Mouse (Mus musculus): ENCODE data around the gene Morf4l1. TPM values are rescaled to one million over a fixed set of nuclear protein-coding genes. Genes with fewer than 3 reads are reported as not detected.

Morf4l1 gene
- polyA plus RNA-seq, 1 experiment from 2014 or later: 467 TPM

DNA sequence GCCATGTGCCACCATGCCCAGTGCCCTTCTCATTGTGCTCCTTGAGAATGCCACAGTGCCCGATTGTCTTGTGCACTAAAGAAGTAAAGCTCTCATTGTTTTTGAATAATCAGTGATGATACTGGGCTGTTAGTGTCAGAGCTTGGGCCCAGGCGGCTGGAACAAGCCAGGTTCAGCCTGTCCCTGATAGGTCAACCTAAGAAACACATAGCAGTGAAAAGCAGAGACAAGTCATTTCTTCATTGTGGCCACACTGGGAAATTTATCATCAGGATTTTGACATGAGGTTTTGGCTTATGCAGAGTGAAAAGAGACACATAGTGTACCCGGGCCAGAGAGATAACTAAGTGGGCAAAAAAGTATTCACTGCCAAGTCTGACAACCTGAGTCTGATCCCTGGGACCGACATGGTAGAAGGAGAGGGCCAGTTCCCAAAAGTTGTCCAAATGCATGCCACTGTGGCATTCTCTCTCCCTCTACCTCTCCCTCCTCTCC lies 7.7 kb upstream of the Morf4l1 start:
- H3K4me3 ChIP-seq (ENCODE audit: low read length): no peak overlapping the region
- 84% methylated on average over 4 of the region's 4 CpGs for WGBS
- no peaks in the 10 kb centered on the region for H3K4me1 ChIP-seq (ENCODE audit: control insufficient read depth, insufficient read depth, low read length)
- no peaks in the 10 kb centered on the region for H3K36me3 ChIP-seq (ENCODE audit: control insufficient read depth, insufficient read depth, low read length)
- ATAC-seq (ENCODE audit: low FRiP score, low TSS enrichment): no peak
- no peaks in the 10 kb centered on the region; the same call in 1 of the 2 replicates for H3K27me3 ChIP-seq (ENCODE audit: control insufficient read depth, insufficient read depth, low read length)
- H3K9ac ChIP-seq (ENCODE audit: low read depth, low read length): no peak overlapping the region
- no peak overlapping the region for H3K4me2 ChIP-seq (replicated peaks; ENCODE audit: low read depth, low read length)
- no peaks in the 10 kb centered on the region for H3K9me3 ChIP-seq (ENCODE audit: control insufficient read depth, low read length)
- H3K27ac ChIP-seq (ENCODE audit: low read depth, low read length): no peak overlapping the region

DNA sequence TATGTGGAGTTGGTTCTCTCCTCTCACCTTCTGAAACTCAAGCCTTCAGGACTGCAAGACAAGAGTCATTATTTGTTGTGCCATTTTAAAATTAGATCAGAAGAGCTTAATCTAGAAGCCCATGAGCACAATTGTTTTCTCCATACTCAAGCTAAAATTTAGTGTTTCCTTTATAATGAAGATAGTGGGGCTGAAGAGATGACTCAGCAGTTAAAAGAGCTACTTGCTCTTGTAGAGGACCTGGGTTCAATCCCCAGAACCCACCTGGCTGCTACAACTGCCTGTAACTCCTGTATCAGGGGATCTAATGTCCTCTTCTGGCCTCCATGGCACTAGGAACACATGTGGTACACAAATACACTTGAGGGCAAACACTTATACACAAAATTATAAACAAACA lies 2.7 kb upstream of the Morf4l1 start:
- ATAC-seq (ENCODE audit: low FRiP score, low TSS enrichment): no peak
- Histone ChIP-seq H3K4me3 (ENCODE audit: low read length) (no peak overlapping the region), H3K9me3 (ENCODE audit: control insufficient read depth, low read length) (no peaks in the 10 kb centered on the region), H3K27me3 (ENCODE audit: control insufficient read depth, insufficient read depth, low read length) (no peaks in the 10 kb centered on the region; the same call in 1 of the 2 replicates), H3K4me1 (ENCODE audit: control insufficient read depth, insufficient read depth, low read length) (peaks cover 9% of the 10 kb centered on the region), H3K27ac (ENCODE audit: low read depth, low read length) (no peak overlapping the region), H3K4me2 (replicated peaks; ENCODE audit: low read depth, low read length) (no peak overlapping the region), H3K9ac (ENCODE audit: low read depth, low read length) (no peak overlapping the region), H3K36me3 (ENCODE audit: control insufficient read depth, insufficient read depth, low read length) (no peaks in the 10 kb centered on the region)

DNA sequence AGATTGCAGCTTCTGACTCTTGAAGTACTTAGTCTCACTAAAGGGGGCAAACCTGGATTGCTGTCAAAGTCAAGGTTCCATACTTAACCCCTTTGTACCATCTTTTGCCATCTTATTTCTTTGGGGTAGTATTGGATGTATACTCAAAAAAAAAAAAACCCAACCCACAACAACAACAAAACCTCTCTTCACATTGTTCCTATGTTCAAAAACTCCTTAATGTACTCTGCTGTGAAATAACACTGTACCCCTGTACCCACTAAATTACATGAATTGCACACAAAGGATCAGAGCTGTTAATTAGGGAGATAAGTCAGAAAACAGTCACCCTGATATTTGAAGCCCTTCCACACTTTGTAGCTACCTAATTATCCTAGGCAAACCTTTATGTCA lies 730 bp upstream of the Morf4l1 start:
- H3K9me3 ChIP-seq (ENCODE audit: control insufficient read depth, low read length): no peaks in the 10 kb centered on the region
- peak overlapping the region; percentile 78 for H3K4me2 ChIP-seq (replicated peaks; ENCODE audit: low read depth, low read length)
- H3K36me3 ChIP-seq (ENCODE audit: control insufficient read depth, insufficient read depth, low read length): no peaks in the 10 kb centered on the region
- peak overlapping the region; percentile 94 for H3K4me3 ChIP-seq (ENCODE audit: low read length)
- H3K4me1 ChIP-seq (ENCODE audit: control insufficient read depth, insufficient read depth, low read length): peaks cover 15% of the 10 kb centered on the region
- peak overlapping the region; percentile 44; the same call in 1 of the 2 replicates for H3K9ac ChIP-seq (ENCODE audit: low read depth, low read length)
- no peak for ATAC-seq (ENCODE audit: low FRiP score, low TSS enrichment)
- no peaks in the 10 kb centered on the region; the same call in 1 of the 2 replicates for H3K27me3 ChIP-seq (ENCODE audit: control insufficient read depth, insufficient read depth, low read length)
- no peak overlapping the region for H3K27ac ChIP-seq (ENCODE audit: low read depth, low read length)

DNA sequence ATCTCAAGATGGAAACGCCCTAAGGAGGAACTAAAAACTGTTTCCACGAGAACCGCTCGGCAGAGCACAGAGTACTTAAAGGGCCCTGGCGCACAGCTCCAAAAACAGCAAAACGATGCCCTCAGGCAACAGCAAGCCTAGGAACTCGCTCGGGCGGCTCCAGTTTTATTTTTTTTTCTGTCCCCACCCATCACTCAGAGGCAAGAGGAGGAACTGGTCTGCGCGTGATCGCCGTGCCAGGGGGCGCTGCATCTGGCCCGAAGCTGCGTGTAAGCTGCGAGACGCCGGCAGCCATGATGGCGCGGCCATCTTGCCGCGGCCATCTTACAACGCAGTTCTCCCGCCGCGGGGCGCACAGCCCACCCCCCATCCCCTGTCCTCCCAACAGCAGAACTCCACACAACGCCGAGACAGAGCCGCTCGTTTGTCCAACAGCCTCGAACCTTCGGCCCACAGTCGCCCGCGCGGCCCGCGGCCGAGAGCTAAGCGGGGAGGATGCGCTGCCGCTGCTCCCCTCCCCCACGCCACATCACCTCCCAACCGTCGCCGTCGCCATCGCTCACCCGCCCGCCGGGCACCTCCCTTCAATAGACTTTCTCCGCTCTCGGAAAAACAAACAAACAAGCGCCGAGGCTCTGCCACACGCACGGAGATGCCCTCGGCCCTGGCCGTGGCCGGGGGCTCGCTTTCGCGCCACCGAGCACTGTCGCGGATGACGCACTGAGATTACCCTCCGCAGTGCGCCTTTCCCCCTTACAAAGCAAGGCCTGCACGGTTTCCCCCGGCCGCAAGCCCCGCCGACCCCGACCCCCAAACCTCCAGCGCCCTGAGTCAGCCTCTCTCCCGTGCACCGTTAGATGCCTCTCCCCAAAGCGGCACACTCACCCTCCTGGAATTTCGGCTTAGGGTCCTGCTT lies 665 bp downstream of the Morf4l1 start:
- WGBS: under 1% methylated on average over 82 of the region's 82 CpGs
- Histone ChIP-seq H3K27me3 (ENCODE audit: control insufficient read depth, insufficient read depth, low read length) (no peaks in the 10 kb centered on the region; the same call in 1 of the 2 replicates), H3K36me3 (ENCODE audit: control insufficient read depth, insufficient read depth, low read length) (peaks cover 8% of the 10 kb centered on the region; the same call in 1 of the 2 replicates), H3K9ac (ENCODE audit: low read depth, low read length) (peak overlapping the region; percentile 96), H3K9me3 (ENCODE audit: control insufficient read depth, low read length) (no peaks in the 10 kb centered on the region), H3K4me3 (ENCODE audit: low read length) (peak overlapping the region; percentile 94), H3K27ac (ENCODE audit: low read depth, low read length) (peak overlapping the region; percentile 99), H3K4me1 (ENCODE audit: control insufficient read depth, insufficient read depth, low read length) (peaks cover 18% of the 10 kb centered on the region), H3K4me2 (replicated peaks; ENCODE audit: low read depth, low read length) (peak overlapping the region; percentile 80)
- ATAC-seq (ENCODE audit: low FRiP score, low TSS enrichment): peak; percentile 79

DNA sequence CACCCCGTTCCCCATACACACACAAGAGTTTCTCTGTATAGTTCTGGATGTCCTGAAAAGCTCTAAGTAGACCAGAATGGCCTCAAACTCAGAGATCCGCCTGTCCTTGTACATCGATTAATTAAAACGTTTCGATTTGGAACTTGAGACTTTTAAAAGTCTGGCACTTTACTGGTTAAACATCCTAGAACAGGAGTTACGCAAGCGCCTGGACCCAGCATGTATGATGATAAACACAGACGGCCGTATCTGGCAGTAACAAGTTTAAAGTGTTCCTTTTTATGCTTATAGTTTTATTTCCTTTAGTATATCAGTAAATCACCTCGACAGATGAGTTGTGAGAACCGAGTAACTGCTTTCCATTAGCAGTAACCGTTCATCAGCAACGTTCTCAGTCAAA lies 1.4 kb downstream of the Morf4l1 start:
- 1% methylated on average over 13 of the region's 13 CpGs for WGBS
- peaks cover 15% of the 10 kb centered on the region; the same call in 1 of the 2 replicates for H3K36me3 ChIP-seq (ENCODE audit: control insufficient read depth, insufficient read depth, low read length)
- H3K4me3 ChIP-seq (ENCODE audit: low read length): peak overlapping the region; percentile 94
- peak overlapping the region; percentile 99; the same call in 1 of the 2 replicates for H3K27ac ChIP-seq (ENCODE audit: low read depth, low read length)
- no peak for ATAC-seq (ENCODE audit: low FRiP score, low TSS enrichment)
- peak overlapping the region; percentile 96 for H3K9ac ChIP-seq (ENCODE audit: low read depth, low read length)
- H3K9me3 ChIP-seq (ENCODE audit: control insufficient read depth, low read length): no peaks in the 10 kb centered on the region
- H3K4me2 ChIP-seq (replicated peaks; ENCODE audit: low read depth, low read length): peak overlapping the region; percentile 80
- no peaks in the 10 kb centered on the region; the same call in 1 of the 2 replicates for H3K27me3 ChIP-seq (ENCODE audit: control insufficient read depth, insufficient read depth, low read length)
- H3K4me1 ChIP-seq (ENCODE audit: control insufficient read depth, insufficient read depth, low read length): peaks cover 18% of the 10 kb centered on the region

DNA sequence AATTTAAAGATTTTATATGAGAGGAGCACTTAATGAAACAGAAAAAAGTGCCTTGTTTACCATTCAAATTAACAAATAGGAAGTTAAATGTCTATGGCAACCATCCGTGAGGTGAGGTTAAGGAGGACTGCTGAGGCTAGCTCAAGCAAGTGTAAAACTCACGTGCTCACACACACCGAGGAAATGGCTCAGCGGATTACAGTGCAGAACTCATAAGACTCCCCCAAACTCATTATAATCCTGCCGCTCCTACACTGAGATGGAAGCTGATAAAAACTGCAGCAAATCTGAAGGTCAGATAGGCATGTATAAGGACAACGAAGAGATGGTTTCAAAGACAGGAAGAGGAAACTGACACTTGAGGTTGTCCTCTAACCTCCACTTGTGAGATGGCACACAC lies 5.2 kb downstream of the Morf4l1 start:
- Histone ChIP-seq H3K9me3 (ENCODE audit: control insufficient read depth, low read length) (no peaks in the 10 kb centered on the region), H3K4me1 (ENCODE audit: control insufficient read depth, insufficient read depth, low read length) (peaks cover 18% of the 10 kb centered on the region), H3K4me2 (replicated peaks; ENCODE audit: low read depth, low read length) (no peak overlapping the region), H3K27me3 (ENCODE audit: control insufficient read depth, insufficient read depth, low read length) (no peaks in the 10 kb centered on the region), H3K9ac (ENCODE audit: low read depth, low read length) (no peak overlapping the region), H3K36me3 (ENCODE audit: control insufficient read depth, insufficient read depth, low read length) (peaks cover 37% of the 10 kb centered on the region; the same call in 1 of the 2 replicates), H3K27ac (ENCODE audit: low read depth, low read length) (no peak overlapping the region), H3K4me3 (ENCODE audit: low read length) (no peak overlapping the region)
- ATAC-seq (ENCODE audit: low FRiP score, low TSS enrichment): no peak
- 61% methylated on average over 6 of the region's 6 CpGs for WGBS

DNA sequence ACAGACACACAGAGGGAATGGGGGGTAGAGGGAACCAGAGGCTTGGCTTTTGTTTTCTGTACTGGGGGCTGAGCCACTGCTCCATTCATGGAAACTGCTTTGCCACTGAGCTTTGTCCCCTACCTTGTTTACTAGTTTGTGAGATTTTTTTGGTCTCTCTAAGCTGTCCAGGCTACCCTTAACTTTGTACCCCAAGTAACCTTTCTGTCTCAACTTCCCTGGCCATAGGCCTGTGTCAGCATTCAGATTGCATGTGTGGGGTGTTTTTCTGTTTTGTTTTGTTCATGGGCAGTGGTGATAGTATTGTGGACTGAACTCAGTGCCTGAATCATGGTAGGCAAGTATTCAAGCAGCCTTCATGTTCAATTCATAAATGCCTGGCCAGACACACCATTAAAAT lies 6.3 kb downstream of the Morf4l1 start:
- Histone ChIP-seq H3K9ac (ENCODE audit: low read depth, low read length) (no peak overlapping the region), H3K4me1 (ENCODE audit: control insufficient read depth, insufficient read depth, low read length) (peaks cover 18% of the 10 kb centered on the region), H3K36me3 (ENCODE audit: control insufficient read depth, insufficient read depth, low read length) (peaks cover 42% of the 10 kb centered on the region; the same call in 1 of the 2 replicates), H3K27ac (ENCODE audit: low read depth, low read length) (no peak overlapping the region), H3K4me2 (replicated peaks; ENCODE audit: low read depth, low read length) (no peak overlapping the region), H3K4me3 (ENCODE audit: low read length) (no peak overlapping the region), H3K9me3 (ENCODE audit: control insufficient read depth, low read length) (no peaks in the 10 kb centered on the region), H3K27me3 (ENCODE audit: control insufficient read depth, insufficient read depth, low read length) (no peaks in the 10 kb centered on the region)
- no peak for ATAC-seq (ENCODE audit: low FRiP score, low TSS enrichment)

DNA sequence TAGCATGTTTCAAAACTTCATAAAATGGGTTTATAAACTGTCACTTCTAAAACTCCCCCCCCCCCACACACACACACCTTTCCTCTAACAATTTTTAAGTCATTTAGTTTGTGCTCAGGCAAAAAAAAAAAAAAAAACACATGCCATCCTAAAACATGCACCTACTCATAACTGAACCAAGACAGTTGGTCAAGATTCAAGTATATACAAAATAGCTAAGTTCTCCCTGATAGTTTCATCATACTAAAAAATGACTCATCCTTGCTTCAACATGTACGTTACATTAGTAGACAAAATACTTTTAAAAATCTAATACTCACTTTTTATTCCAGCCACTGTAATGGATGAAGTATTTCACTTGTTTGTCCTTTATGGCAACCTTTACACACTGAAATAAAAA lies 7.7 kb downstream of the Morf4l1 start:
- 90% methylated on average over 1 of the region's 1 CpGs for WGBS
- H3K27ac ChIP-seq (ENCODE audit: low read depth, low read length): no peak overlapping the region
- peaks cover 53% of the 10 kb centered on the region; the same call in 1 of the 2 replicates for H3K36me3 ChIP-seq (ENCODE audit: control insufficient read depth, insufficient read depth, low read length)
- ATAC-seq (ENCODE audit: low FRiP score, low TSS enrichment): no peak
- H3K4me1 ChIP-seq (ENCODE audit: control insufficient read depth, insufficient read depth, low read length): peaks cover 6% of the 10 kb centered on the region; the same call in 1 of the 2 replicates
- no peaks in the 10 kb centered on the region for H3K9me3 ChIP-seq (ENCODE audit: control insufficient read depth, low read length)
- no peaks in the 10 kb centered on the region for H3K27me3 ChIP-seq (ENCODE audit: control insufficient read depth, insufficient read depth, low read length)
- H3K4me3 ChIP-seq (ENCODE audit: low read length): no peak overlapping the region
- H3K9ac ChIP-seq (ENCODE audit: low read depth, low read length): no peak overlapping the region
- no peak overlapping the region for H3K4me2 ChIP-seq (replicated peaks; ENCODE audit: low read depth, low read length)

DNA sequence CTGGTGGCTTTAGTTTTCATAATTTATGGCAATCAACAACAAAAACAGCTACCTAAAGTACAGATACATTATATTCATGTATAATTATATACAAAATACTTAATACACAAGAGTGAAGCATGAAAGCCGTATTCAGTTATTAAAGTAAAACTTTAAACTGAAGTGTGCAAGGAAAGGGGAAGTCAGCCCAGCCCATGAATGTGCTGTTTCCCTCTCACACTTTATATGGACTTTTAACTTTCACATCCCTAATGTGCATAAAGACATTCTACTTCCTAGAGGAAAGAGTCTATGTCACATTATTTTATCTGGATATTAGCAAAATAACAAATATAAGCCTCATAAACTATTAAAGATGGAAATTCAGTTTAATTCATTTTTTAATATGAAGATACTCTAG lies 9.1 kb downstream of the Morf4l1 start:
- H3K9ac ChIP-seq (ENCODE audit: low read depth, low read length): no peak overlapping the region
- no peaks in the 10 kb centered on the region for H3K9me3 ChIP-seq (ENCODE audit: control insufficient read depth, low read length)
- ATAC-seq (ENCODE audit: low FRiP score, low TSS enrichment): no peak
- H3K27me3 ChIP-seq (ENCODE audit: control insufficient read depth, insufficient read depth, low read length): no peaks in the 10 kb centered on the region
- WGBS: 93% methylated on average over 1 of the region's 1 CpGs
- no peak overlapping the region for H3K4me3 ChIP-seq (ENCODE audit: low read length)
- peaks cover 64% of the 10 kb centered on the region for H3K36me3 ChIP-seq (ENCODE audit: control insufficient read depth, insufficient read depth, low read length)
- 0 out of 2 replicates have a peak, but pooled peaks cover 3% of the 10 kb centered on the region for H3K4me1 ChIP-seq (ENCODE audit: control insufficient read depth, insufficient read depth, low read length)
- no peak overlapping the region for H3K27ac ChIP-seq (ENCODE audit: low read depth, low read length)
- H3K4me2 ChIP-seq (replicated peaks; ENCODE audit: low read depth, low read length): no peak overlapping the region

Data from kidney, embryonic 14.5 days (tissue).